Mouse (Mus musculus) embryonic facial prominence, embryonic 14.5 days (tissue): ENCODE results near the gene Olfr982. TPM values are rescaled to one million over a fixed set of nuclear protein-coding genes. Genes with fewer than 3 reads are reported as not detected.

ENCODE experiments used
- polyA plus RNA-seq: library from polyadenylated mRNA; unstranded; fragments of >200 nt; fragmentation: Nextera tagmentation; extraction: Ambion mirVana; gene quantifications from 2 replicates; pipeline ENCODE4 v1.2.1, GENCODE M21; 2014

Gene Olfr982
- polyA plus RNA-seq, 1 experiment from 2014 or later = not detected

Other genes starting within 250 kb of the Olfr982 start
- not detected in 2 replicates for gene Olfr971, start 237.0 kb upstream of the Olfr982 start, polyA plus RNA-seq
- gene Olfr972, start 207.4 kb upstream of the Olfr982 start, polyA plus RNA-seq = 0.33 TPM in 1 of 2 replicates, not detected in the other
- gene Olfr229, start 166.5 kb upstream of the Olfr982 start, polyA plus RNA-seq = not detected in 2 replicates
- gene Olfr974, start 136.3 kb upstream of the Olfr982 start, polyA plus RNA-seq = 0.10 TPM in 1 of 2 replicates, not detected in the other
- not detected in 2 replicates for gene Olfr975, start 121.8 kb upstream of the Olfr982 start, polyA plus RNA-seq
- not detected in 2 replicates for gene Olfr976, start 112.7 kb upstream of the Olfr982 start, polyA plus RNA-seq
- not detected in 2 replicates for gene Olfr978, start 81.7 kb upstream of the Olfr982 start, polyA plus RNA-seq
- gene Olfr979, start 70.4 kb upstream of the Olfr982 start, polyA plus RNA-seq = not detected in 2 replicates
- not detected in 2 replicates for gene Olfr980, start 64.2 kb upstream of the Olfr982 start, polyA plus RNA-seq
- not detected in 2 replicates for gene Olfr981, start 52.4 kb upstream of the Olfr982 start, polyA plus RNA-seq
- gene Olfr983, start 19.8 kb downstream of the Olfr982 start, polyA plus RNA-seq = 0.22 TPM in 1 of 2 replicates, not detected in the other
- gene Olfr984, start 40.4 kb downstream of the Olfr982 start, polyA plus RNA-seq = not detected in 2 replicates
- not detected in 2 replicates for gene Olfr985, start 56.4 kb downstream of the Olfr982 start, polyA plus RNA-seq
- gene Tmem225, start 74.3 kb downstream of the Olfr982 start, polyA plus RNA-seq = not detected in 2 replicates
- gene Olfr986, start 107.1 kb downstream of the Olfr982 start, polyA plus RNA-seq = not detected in 2 replicates
- 5.7 and 6.1 TPM in 2 replicates for gene Zfp202, start 118.5 kb downstream of the Olfr982 start, polyA plus RNA-seq
- gene Scn3b, start 195.4 kb downstream of the Olfr982 start, polyA plus RNA-seq = 34.7 and 42.9 TPM in 2 replicates